Mouse (Mus musculus): ENCODE data around the gene Taf3.

DNA sequence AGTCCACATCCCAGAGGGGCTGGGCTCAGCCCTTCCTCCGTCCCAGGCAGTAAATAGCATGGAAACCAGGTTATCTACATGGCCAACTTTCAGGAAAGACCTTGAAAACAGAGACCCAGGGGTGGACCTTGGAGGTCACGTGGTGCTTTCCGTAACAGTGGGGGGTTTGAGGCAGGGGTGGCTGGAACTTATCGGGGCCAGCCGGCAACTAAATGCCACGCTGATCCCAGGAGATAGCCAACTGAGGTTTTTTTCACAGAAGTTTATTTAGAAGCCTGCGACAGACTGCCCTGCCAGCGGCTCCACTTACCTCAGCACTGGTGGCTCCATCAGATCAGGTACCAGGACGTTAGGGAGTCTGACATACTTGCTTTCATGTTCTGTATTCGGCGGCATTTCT is 142.4 kb downstream of the Taf3 start:
- TF ChIP-seq ZC3H11A (IDR thresholded peaks at IDR 0.05; ENCODE audit: low read depth, low read length) (no peak), ZNF384 (IDR thresholded peaks at IDR 0.05; ENCODE audit: low read depth, low read length) (peak; percentile 51; the same call in 1 of the 2 replicates), EP300 (IDR thresholded peaks at IDR 0.05; ENCODE audit: low read depth in 1 of 2, low read length in 2 of 2) (peak; percentile 42 to 67)

Data from MEL (cell line).